Mouse (Mus musculus): ENCODE measurements around the gene 4833427G06Rik. TPM values are rescaled to one million over a fixed set of nuclear protein-coding genes. Genes with fewer than 3 reads are reported as not detected.
A peak's percentile ranks its signal among the peaks of the same experiment; 100 is the strongest.

4833427G06Rik gene
- polyA plus RNA-seq, 1 experiment from 2014 or later = not detected

DNA sequence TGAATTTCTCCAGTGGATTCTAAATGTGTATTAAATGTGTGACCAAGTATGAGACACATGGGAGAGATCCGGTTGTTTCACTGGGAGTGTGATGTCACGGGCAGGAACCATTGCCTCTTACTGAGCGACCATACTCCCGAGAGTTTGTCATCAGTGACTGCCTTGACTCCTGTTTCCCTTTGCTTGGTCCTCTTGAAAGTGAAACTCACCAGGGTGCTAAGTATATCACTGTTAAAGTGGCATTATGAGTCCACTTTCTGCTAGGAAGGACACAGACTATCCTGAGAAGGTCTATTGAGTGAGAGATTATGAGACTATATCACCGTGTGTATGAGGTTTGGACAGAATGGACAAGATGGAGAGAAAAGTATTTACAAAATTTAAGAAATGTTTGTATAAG lies 20.3 kb downstream of the 4833427G06Rik start:
- Histone ChIP-seq H3K27ac (ENCODE audit: low read depth, low read length) (no peak overlapping the region), H3K4me3 (ENCODE audit: low read depth, low read length) (no peak overlapping the region), H3K4me2 (ENCODE audit: low read depth) (no peak overlapping the region), H3K36me3 (ENCODE audit: control insufficient read depth, insufficient read depth, low read length) (no peaks in the 10 kb centered on the region), H3K9me3 (ENCODE audit: control insufficient read depth, low read length) (no peaks in the 10 kb centered on the region), H3K9ac (ENCODE audit: low read length) (no peak overlapping the region), H3K4me1 (ENCODE audit: control insufficient read depth, insufficient read depth, low read length) (peaks cover under 1% of the 10 kb centered on the region), H3K27me3 (ENCODE audit: control insufficient read depth, insufficient read depth, low read length) (no peaks in the 10 kb centered on the region)
- no peak for DNase-seq (ENCODE audit: low spot score)
- no peak for ATAC-seq (ENCODE audit: insufficient read depth, low FRiP score, low TSS enrichment)
- WGBS = 82% methylated on average over 5 of the region's 5 CpGs

GRCm38 (mm10) chr9:51076979-51077315 lies 24.9 kb downstream of the 4833427G06Rik start, which contains the start of gene Layn:
TSS of gene Layn (minus strand) at chr9:51077094.
- no peaks in the 10 kb centered on the region for H3K9me3 ChIP-seq (ENCODE audit: control insufficient read depth, low read length)
- H3K27ac ChIP-seq (ENCODE audit: low read depth, low read length) = no peak within 1 kb of the TSS
- peak within 1 kb of the TSS; percentile 81 for H3K4me2 ChIP-seq (ENCODE audit: low read depth)
- H3K4me1 ChIP-seq (ENCODE audit: control insufficient read depth, insufficient read depth, low read length) = peaks cover 7% of the 10 kb centered on the region
- peak; percentile 61; the same call in 1 of the 2 replicates for ATAC-seq (ENCODE audit: insufficient read depth, low FRiP score, low TSS enrichment)
- H3K4me3 ChIP-seq (ENCODE audit: low read depth, low read length) = peak within 1 kb of the TSS; percentile 33
- H3K27me3 ChIP-seq (ENCODE audit: control insufficient read depth, insufficient read depth, low read length) = no peaks in the 10 kb centered on the region
- under 1% methylated on average over 14 of the region's 14 CpGs for WGBS
- peak; percentile 80 for DNase-seq (ENCODE audit: low spot score)
- H3K9ac ChIP-seq (ENCODE audit: low read length) = peak within 1 kb of the TSS; percentile 50
- no peaks in the 10 kb centered on the region for H3K36me3 ChIP-seq (ENCODE audit: control insufficient read depth, insufficient read depth, low read length)

- peaks cover 7% of the 10 kb centered on the region for H3K4me1 ChIP-seq (ENCODE audit: control insufficient read depth, insufficient read depth, low read length)
Observed at GRCm38 (mm10) chr9:51076300-51076978, 25.4 kb downstream of the 4833427G06Rik start.

DNA sequence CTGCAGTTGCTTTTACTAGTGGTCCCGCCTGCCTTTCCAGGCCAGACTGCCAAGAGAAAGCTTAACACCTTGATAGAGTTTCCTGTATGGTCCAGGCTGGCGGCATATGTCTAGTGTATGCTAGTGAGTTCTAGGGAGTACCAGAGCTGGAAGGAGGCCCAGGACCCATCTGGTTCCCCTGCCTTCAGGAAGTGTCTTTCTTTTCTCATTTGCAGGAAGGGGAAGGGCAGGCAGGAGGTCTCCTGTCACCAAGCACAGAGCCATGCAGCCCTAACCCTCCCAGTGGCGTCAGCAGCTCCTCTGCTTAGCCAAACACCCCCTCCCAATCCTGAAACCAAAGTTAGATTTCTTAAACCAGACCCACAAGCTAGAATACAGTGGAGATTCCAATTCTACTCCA lies 26.1 kb downstream of the 4833427G06Rik start:
- Histone ChIP-seq H3K4me1 (ENCODE audit: control insufficient read depth, insufficient read depth, low read length) (peaks cover 7% of the 10 kb centered on the region), H3K27ac (ENCODE audit: low read depth, low read length) (no peak overlapping the region), H3K4me3 (ENCODE audit: low read depth, low read length) (no peak overlapping the region), H3K27me3 (ENCODE audit: control insufficient read depth, insufficient read depth, low read length) (no peaks in the 10 kb centered on the region), H3K9ac (ENCODE audit: low read length) (no peak overlapping the region), H3K36me3 (ENCODE audit: control insufficient read depth, insufficient read depth, low read length) (no peaks in the 10 kb centered on the region), H3K9me3 (ENCODE audit: control insufficient read depth, low read length) (no peaks in the 10 kb centered on the region), H3K4me2 (ENCODE audit: low read depth) (peak overlapping the region; percentile 81)
- 33% methylated on average over 3 of the region's 3 CpGs for WGBS
- ATAC-seq (ENCODE audit: insufficient read depth, low FRiP score, low TSS enrichment) (no peak), DNase-seq (ENCODE audit: low spot score) (no peak)

More at GRCm38 (mm10) chr9:51076300-51076978, 25.4 kb downstream of the 4833427G06Rik start:
- ATAC-seq (ENCODE audit: insufficient read depth, low FRiP score, low TSS enrichment) (no peak; the same call in 1 of the 2 replicates), DNase-seq (ENCODE audit: low spot score) (peak; percentile 42)
- WGBS = 1% methylated on average over 16 of the region's 17 CpGs
- H3K36me3 ChIP-seq (ENCODE audit: control insufficient read depth, insufficient read depth, low read length) = no peaks in the 10 kb centered on the region
- no peak overlapping the region for H3K27ac ChIP-seq (ENCODE audit: low read depth, low read length)
- H3K27me3 ChIP-seq (ENCODE audit: control insufficient read depth, insufficient read depth, low read length) = no peaks in the 10 kb centered on the region
- H3K9me3 ChIP-seq (ENCODE audit: control insufficient read depth, low read length) = no peaks in the 10 kb centered on the region
- H3K4me3 ChIP-seq (ENCODE audit: low read depth, low read length) = peak overlapping the region; percentile 33
- peak overlapping the region; percentile 50 for H3K9ac ChIP-seq (ENCODE audit: low read length)
- peak overlapping the region; percentile 81 for H3K4me2 ChIP-seq (ENCODE audit: low read depth)

DNA sequence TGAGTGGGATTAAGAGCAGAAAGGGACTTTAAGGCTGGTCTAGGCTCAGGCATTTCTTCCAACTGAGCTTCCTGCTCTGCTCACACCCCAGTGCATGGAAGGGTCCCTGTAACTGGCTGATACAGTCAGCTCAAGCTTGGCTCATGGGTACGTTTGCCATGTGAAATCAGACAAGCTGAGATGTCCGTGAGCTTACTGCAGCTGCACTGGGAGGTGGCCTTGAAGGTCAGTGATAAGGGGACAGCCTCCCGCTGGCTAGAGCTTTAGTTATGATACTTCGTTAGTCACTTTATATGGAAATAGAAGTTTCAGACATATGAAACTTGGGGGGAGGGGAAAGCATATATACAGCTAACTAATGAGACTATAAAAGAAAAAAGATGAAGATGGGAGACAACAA lies 31.1 kb downstream of the 4833427G06Rik start:
- Histone ChIP-seq H3K27me3 (ENCODE audit: control insufficient read depth, insufficient read depth, low read length) (no peaks in the 10 kb centered on the region), H3K4me2 (ENCODE audit: low read depth) (no peak overlapping the region), H3K27ac (ENCODE audit: low read depth, low read length) (no peak overlapping the region), H3K9ac (ENCODE audit: low read length) (no peak overlapping the region), H3K36me3 (ENCODE audit: control insufficient read depth, insufficient read depth, low read length) (no peaks in the 10 kb centered on the region), H3K9me3 (ENCODE audit: control insufficient read depth, low read length) (no peaks in the 10 kb centered on the region), H3K4me1 (ENCODE audit: control insufficient read depth, insufficient read depth, low read length) (0 out of 2 replicates have a peak, but pooled peaks cover 1% of the 10 kb centered on the region), H3K4me3 (ENCODE audit: low read depth, low read length) (no peak overlapping the region)
- 89% methylated on average over 4 of the region's 4 CpGs for WGBS
- no peak for DNase-seq (ENCODE audit: low spot score)
- ATAC-seq (ENCODE audit: insufficient read depth, low FRiP score, low TSS enrichment) = no peak

GRCm38 (mm10) chr9:51068202-51068601 lies 33.7 kb downstream of the 4833427G06Rik start:
- Histone ChIP-seq H3K4me3 (ENCODE audit: low read depth, low read length) (no peak overlapping the region), H3K9me3 (ENCODE audit: control insufficient read depth, low read length) (no peaks in the 10 kb centered on the region), H3K4me2 (ENCODE audit: low read depth) (no peak overlapping the region), H3K9ac (ENCODE audit: low read length) (no peak overlapping the region), H3K36me3 (ENCODE audit: control insufficient read depth, insufficient read depth, low read length) (no peaks in the 10 kb centered on the region), H3K27ac (ENCODE audit: low read depth, low read length) (no peak overlapping the region), H3K27me3 (ENCODE audit: control insufficient read depth, insufficient read depth, low read length) (no peaks in the 10 kb centered on the region), H3K4me1 (ENCODE audit: control insufficient read depth, insufficient read depth, low read length) (no peaks in the 10 kb centered on the region)
- WGBS = 79% methylated on average over 3 of the region's 3 CpGs
- no peak for ATAC-seq (ENCODE audit: insufficient read depth, low FRiP score, low TSS enrichment)
- no peak for DNase-seq (ENCODE audit: low spot score)

DNA sequence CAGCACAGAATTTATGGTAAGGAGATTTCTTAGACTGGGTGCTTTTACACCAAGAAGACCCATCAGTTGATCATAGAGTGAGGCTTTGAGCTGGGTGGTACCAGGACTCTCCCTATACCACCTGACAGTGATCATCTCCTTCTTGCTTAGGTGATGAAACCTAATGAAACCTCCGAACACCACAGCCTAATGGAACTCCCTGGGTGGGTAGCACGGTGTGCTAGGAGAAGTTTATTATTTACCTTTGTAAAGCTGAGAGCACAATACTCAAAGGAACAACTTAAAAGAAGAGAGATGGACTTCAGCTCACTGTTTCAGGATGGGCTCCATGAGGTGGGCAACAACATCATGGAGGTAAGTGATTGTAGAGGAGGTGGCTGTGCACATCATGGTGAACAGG lies 41.3 kb downstream of the 4833427G06Rik start, which contains the start of gene Btg4:
Gene Btg4, plus strand, starts transcription at position 301 of the 400 bp plus-strand sequence.
- 80% methylated on average over 2 of the region's 2 CpGs for WGBS

DNA sequence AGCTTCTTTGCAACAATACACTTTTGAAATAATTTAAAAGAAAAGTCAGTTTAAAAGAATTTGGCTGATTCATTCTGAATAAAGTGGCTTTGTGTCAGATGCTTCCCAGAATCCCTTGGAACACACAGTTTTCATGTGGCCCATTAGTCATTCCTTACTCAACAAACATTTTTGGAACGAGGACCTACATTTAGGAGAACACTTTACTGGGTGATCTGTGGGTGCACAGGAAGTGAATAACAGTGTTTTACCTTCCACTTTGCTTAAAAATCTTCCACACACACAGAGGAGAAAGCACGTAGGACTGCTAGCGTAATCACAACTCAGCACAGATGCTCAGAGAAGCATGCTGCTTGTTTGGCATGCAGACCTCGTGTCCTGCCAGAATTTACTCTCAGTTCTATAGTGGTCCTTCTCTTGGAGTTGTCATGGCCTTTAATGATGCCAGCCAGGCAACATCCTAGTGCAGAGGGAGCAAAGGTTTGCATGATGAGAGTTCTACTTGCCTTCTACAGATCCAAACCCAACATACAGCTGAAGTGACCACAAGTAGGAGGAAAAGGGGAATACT lies 42.8 kb downstream of the 4833427G06Rik start:
- Histone ChIP-seq H3K27me3 (ENCODE audit: control insufficient read depth, insufficient read depth, low read length) (no peaks in the 10 kb centered on the region), H3K27ac (ENCODE audit: low read depth, low read length) (no peak overlapping the region), H3K9me3 (ENCODE audit: control insufficient read depth, low read length) (no peaks in the 10 kb centered on the region), H3K4me1 (ENCODE audit: control insufficient read depth, insufficient read depth, low read length) (no peaks in the 10 kb centered on the region), H3K36me3 (ENCODE audit: control insufficient read depth, insufficient read depth, low read length) (no peaks in the 10 kb centered on the region), H3K9ac (ENCODE audit: low read length) (no peak overlapping the region), H3K4me2 (ENCODE audit: low read depth) (no peak overlapping the region), H3K4me3 (ENCODE audit: low read depth, low read length) (no peak overlapping the region)
- WGBS = 87% methylated on average over 4 of the region's 4 CpGs
- DNase-seq (ENCODE audit: low spot score) (no peak), ATAC-seq (ENCODE audit: insufficient read depth, low FRiP score, low TSS enrichment) (no peak)

More for the DNA sequence above, 41.3 kb downstream of the 4833427G06Rik start, which contains the start of gene Btg4:
- no peak within 1 kb of the TSS for H3K4me2 ChIP-seq (ENCODE audit: low read depth)
- H3K9ac ChIP-seq (ENCODE audit: low read length) = no peak within 1 kb of the TSS
- DNase-seq (ENCODE audit: low spot score) (no peak), ATAC-seq (ENCODE audit: insufficient read depth, low FRiP score, low TSS enrichment) (no peak)
- no peak within 1 kb of the TSS for H3K27ac ChIP-seq (ENCODE audit: low read depth, low read length)
- H3K9me3 ChIP-seq (ENCODE audit: control insufficient read depth, low read length) = no peaks in the 10 kb centered on the region
- H3K4me3 ChIP-seq (ENCODE audit: low read depth, low read length) = no peak within 1 kb of the TSS
- H3K4me1 ChIP-seq (ENCODE audit: control insufficient read depth, insufficient read depth, low read length) = no peaks in the 10 kb centered on the region
- no peaks in the 10 kb centered on the region for H3K27me3 ChIP-seq (ENCODE audit: control insufficient read depth, insufficient read depth, low read length)
- no peaks in the 10 kb centered on the region for H3K36me3 ChIP-seq (ENCODE audit: control insufficient read depth, insufficient read depth, low read length)
